Mouse (Mus musculus) ES-E14 (cell line): Measurements from ENCODE around the gene Mdp1.
A peak's percentile ranks its signal among the peaks of the same experiment; 100 is the strongest.

ENCODE experiments used
- CHD2 ChIP-seq: IDR thresholded peaks from 2 replicates; pipeline ENCODE4 v1.6.1; 2014; ENCODE audit warnings: mild to moderate bottlenecking, low read depth, low read length, inconsistent platforms
- HCFC1 ChIP-seq: IDR thresholded peaks from 2 replicates; pipeline ENCODE4 v1.6.1; 2012; ENCODE audit warnings: low read length, inconsistent platforms, borderline replicate concordance; ENCODE audit not compliant: insufficient read depth
- MAFK ChIP-seq: IDR thresholded peaks from 2 replicates; pipeline ENCODE4 v1.6.1; 2014; ENCODE audit warnings: mild to moderate bottlenecking, low read depth, low read length, inconsistent platforms; ENCODE audit not compliant: insufficient read depth
- ZC3H11A ChIP-seq: IDR thresholded peaks from 2 replicates; pipeline ENCODE4 v1.6.1; 2012; ENCODE audit warnings: low read depth, mild to moderate bottlenecking, inconsistent platforms, low read length, borderline replicate concordance
- ZNF384 ChIP-seq: IDR thresholded peaks from 2 replicates; pipeline ENCODE4 v1.6.1; 2012; ENCODE audit warnings: low read depth, low read length, inconsistent platforms

DNA sequence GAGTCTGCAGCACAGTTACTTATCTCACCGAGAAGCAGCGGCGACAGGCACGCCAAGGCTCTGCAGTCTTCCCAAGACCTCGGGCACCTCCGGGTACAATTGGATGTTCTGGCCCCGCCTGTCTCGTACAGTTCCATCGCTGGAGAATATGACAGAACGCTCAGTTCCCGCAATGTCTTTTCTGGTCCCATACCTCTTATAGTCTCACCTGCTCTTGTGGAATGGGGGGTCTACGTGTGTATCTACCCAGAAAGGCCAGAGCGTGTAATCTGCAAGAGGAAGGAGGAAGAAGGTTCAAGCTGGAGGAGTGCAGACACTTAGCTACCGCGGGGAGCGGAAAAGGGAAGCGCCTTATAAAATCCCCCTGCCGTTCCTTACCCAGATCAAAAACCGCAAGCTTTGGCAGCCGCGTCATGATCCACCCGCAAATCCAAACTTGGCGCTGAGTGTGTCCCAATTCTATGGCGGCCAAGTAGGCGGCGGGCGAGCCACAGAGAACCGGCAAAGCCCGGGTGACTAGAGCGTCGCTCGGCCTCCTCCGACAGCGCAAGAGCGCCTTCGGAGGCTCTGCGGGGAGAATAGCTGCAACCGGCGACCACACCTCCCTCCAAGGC is at the start of gene Mdp1:
- no peak for TF ChIP-seq ZNF384
- no peak for TF ChIP-seq CHD2
- peak; percentile 22; the same call in 1 of the 2 replicates for TF ChIP-seq HCFC1
- no peak for TF ChIP-seq ZC3H11A
- no peak for TF ChIP-seq MAFK
